Mouse (Mus musculus): ENCODE results near the gene Rnf181.

DNA sequence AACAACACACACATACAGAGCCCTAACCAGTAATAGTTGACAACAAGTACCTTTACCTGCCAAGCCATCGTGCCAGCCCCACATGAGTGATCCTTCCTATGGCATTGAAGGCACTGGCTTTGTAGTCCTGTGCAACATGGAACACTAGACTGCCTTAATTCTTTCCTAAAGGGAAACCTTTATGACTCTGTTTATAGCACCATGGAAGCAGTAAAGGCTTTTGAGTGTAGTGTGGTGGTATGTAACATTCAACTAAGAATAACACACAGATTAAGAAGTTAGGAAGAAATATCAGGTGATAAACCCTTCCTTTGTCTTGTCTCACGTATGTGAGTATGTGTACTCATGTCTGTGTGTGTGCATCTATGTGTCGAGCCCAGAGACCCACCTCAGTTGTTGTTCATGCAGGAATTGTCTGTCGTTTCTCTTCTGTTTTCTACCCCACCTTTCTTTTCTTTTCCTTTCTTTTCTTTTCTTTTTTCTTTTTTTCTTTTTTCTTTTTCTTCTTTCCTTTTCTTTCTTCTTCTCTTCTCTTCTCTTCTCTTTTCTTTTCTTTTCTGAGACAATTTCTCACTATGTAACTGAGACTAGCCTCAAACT, at the start of gene Rnf181:
- no peak for TF ChIP-seq EP300 (IDR thresholded peaks at IDR 0.05)
- no peak for TF ChIP-seq CTCF (IDR thresholded peaks at IDR 0.05)

Measured in lung, postnatal 0 days (tissue).